Mouse (Mus musculus) adrenal gland, postnatal 36 days (tissue): ENCODE measurements around the gene Dysf. TPM values are rescaled to one million over a fixed set of nuclear protein-coding genes. Genes with fewer than 3 reads are reported as not detected.

Experiments used
- DNase-seq, 2 experiments: peaks; one replicate each; pipeline ENCODE4 v3.0.0; 2021; ENCODE audit warnings: mixed read lengths in 1 of 2
- total RNA-seq, 2 experiments: library from RNA; stranded (reverse); gene quantifications; 2 replicates each; pipeline ENCODE4 v1.2.3; 2021

Gene Dysf
- total RNA-seq, 2 experiments from 2014 or later, result 47.5 to 51.0 TPM

DNA sequence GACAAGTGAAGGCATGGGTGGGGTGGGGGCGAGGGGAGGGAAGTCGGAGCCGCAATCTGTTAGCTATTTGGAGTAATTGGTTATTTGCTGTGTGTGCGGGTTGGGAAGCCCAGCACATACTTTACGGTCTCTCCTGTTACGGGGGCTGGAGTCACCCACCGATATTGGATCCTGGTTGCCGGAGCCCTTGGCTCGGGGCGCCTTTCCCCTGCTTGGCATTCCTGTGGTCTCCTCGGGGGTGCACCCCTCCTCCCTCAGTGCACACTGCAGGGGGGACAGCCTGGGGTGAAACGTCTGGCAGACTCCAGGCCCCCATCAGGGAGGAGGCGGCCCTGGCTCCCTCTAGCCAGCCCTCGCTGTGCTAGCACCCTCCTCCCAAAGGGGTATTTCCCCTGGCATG, 159.2 kb downstream of the Dysf start:
- DNase-seq, result no peak

GRCm38 (mm10) chr6:84168571-84168970, 160.2 kb downstream of the Dysf start:
- DNase-seq, result no peak

GRCm38 (mm10) chr6:84173626-84174025, 165.2 kb downstream of the Dysf start:
- no peak for DNase-seq

DNA sequence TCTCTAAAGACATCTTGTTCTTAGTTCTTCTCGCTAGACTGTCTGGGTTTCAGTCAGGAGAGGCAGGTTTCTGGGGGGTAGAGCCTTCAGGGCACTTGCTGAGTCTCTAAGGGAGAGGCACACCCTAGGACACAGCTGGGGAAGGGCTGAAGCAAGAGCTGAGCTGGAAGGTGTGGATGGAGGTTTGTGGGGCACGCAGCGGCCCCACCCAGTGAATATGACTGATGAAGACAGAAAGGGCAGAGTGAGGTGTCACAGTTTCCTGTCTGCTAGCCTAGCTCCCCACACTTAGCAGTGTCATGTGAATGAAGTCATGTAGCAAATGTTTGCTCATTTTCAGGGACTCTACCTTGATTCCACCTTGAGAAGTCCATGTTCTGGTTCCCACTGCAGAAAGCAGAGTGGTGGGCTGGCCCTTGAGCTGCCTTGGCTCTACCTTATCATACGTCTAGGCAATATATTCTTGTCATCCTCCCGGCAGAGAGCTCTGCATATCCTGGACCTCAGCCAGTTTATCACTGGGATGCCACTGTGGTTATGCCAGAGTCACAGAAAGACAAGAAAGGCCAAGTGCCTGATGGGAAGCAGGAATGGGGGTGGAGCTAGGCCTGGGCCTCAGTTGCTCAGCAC, 170.5 kb downstream of the Dysf start:
- peak; percentile 48 to 52 for DNase-seq

DNA sequence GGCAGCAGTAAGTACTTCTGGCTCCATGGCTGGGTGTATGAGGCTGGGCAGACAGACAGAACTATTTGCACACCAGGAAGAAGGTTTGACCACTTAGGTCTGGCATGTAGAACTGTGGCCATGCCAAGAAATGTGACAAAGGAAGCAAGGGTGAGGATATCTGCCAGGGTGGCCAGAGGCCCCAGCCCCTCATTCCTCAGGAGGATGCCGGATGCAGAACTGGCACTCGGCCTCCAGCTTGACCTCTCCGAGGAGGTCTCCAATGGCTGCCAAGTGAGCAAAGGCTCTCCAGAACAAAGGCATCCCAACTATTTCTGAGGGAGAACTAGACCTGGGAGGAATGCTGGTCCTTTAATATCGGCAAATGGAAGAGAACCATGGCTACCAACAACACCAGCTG, 173.1 kb downstream of the Dysf start:
- DNase-seq, result peak; percentile 45 to 59

GRCm38 (mm10) chr6:84191656-84192250, 183.4 kb downstream of the Dysf start:
- no peak for DNase-seq

- DNase-seq, result no peak
These were observed 188.1 kb downstream of the Dysf start for GRCm38 (mm10) chr6:84196511-84196910.

GRCm38 (mm10) chr6:84197811-84198213, 189.4 kb downstream of the Dysf start:
- no peak for DNase-seq

DNA sequence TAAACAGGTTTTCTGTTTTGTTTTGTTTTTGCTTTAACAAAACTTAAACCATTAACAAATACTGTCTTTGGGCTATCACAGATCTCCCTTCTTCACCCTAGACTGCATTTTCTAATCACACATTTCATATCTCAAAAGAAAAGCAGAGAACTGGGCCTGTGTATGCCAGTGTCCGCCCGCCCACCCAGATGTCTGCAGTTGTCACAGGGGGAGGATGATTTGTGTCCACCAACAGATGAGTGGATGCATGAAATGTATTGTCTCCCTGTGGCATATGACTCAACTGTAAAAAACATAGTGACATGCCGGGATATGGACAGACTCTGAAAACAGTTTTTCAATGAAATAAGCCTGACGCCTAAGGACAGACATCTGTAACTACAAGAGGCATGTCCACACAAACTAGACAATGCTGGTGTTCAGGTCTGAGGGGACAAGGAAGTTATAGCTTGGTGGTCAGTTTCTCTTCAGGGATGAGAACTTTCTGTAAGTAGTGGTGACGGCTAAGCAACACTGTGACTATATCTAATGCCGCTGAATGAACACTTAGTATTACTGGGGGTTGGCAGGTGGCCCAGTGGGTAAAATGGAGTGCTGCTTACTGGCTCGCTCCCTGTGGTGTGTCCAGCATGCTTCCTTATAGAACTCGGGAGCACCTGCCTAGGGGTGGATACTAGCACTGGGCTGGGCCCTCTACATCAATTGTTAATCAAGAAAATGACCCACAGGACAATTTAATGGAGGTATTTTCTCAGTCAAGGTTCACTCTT, 193.5 kb downstream of the Dysf start:
- no peak for DNase-seq

- DNase-seq, result peak; percentile 54
These were observed 197.2 kb downstream of the Dysf start for GRCm38 (mm10) chr6:84205611-84206010.

- DNase-seq, result no peak
These were observed 200.2 kb downstream of the Dysf start for GRCm38 (mm10) chr6:84208589-84208988.

GRCm38 (mm10) chr6:84209736-84210434, 201.5 kb downstream of the Dysf start:
- no peak for DNase-seq

- no peak for DNase-seq
These were observed 203.1 kb downstream of the Dysf start for GRCm38 (mm10) chr6:84211473-84211872.

DNA sequence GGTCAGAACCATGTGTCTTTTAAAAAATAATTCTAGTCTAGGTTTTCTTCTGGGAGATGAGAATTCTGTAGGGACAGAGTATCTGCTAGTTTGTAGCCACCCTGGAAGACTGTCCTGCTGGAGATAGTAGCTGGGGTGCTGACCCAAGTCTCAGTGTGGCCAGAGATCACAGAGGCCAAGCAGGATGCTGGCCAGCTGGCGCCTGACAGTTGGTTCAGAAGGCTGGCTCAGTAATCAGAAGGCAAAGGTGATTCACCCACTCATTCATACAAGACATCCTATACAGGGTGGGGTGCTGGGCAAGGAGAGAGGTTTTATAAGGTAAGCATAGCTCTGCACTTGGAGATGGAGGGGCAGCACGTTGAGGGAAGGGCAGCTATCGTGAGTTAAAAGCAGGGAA, 204.7 kb downstream of the Dysf start:
- DNase-seq, result peak; percentile 45 to 61

DNA sequence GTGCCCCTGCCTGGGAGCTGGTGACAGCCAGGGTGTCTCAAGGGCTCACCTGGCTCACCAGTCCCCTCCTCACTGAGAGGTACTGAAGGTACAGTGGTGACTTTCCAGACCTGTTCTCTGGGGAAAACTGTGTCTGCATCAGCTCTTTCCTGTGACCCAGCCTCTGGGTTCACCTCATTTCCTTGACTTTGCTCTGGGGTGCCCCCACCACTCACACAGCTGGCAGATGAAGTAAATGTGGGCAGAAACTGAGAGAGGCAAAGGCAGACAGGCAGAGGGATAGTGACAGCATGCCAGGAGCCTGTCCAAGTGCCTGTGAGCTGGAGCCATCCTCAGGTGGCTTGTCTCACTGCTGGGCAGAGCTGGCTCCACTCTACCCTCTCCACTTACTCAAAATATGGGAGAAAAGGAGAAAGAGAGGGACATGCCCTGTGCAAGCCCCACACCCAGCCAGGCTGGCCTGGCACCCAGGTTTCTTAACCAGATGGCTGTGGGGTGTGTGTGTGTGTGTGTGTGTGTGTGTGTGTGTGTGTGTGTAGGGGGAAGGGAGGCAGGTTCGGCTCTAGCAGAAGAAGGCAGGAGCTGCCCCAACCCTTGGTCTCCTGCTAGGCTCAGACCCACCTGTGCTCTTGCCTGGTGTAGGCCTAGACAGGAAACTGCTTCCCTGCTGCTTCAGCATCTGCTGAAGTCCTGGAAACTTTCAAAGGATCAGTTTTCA, 209.0 kb downstream of the Dysf start:
- no peak for DNase-seq

DNA sequence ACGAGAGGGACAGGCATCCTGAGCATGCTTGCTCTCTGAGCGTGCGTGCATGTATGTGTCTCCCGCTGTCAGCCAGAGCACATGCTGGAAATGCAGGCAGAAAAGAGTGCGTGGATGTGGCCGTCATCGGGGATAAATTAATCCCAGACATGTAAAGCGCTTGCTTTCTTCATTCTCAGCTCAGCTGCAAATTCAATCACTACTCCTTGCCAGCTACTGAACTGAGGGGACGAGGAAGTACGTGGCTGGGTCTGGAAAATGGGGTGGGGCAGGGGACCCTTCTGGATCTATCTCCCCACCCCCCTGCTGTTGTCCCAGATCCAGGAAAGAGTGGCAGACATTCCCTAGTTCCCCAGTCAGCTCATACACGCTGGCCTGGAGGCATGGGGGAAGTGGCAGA, 210.7 kb downstream of the Dysf start:
- DNase-seq, result no peak

DNA sequence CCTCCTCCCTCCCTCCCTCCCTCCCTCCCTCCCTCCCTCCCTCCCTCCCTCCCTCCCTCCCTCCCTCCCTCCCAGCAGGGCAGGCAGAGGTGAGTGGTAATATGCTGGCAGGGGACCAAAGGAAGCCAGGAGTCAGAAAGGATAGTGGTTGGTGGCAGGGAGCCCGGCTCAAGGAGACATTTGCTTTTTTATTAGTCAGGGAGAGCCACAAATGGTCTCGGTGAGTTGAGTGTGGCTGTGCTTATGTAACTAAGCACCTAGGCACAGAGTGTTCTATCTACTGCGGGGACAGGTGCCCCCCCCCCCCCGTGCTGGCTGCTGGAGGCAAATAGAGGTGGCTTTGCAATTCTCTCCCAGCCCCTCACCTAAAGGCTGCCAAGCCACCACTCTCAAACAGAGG, 216.5 kb downstream of the Dysf start:
- peak; percentile 74 to 82 for DNase-seq

GRCm38 (mm10) chr6:84225587-84225986, 217.2 kb downstream of the Dysf start:
- peak; percentile 39 to 67 for DNase-seq

DNA sequence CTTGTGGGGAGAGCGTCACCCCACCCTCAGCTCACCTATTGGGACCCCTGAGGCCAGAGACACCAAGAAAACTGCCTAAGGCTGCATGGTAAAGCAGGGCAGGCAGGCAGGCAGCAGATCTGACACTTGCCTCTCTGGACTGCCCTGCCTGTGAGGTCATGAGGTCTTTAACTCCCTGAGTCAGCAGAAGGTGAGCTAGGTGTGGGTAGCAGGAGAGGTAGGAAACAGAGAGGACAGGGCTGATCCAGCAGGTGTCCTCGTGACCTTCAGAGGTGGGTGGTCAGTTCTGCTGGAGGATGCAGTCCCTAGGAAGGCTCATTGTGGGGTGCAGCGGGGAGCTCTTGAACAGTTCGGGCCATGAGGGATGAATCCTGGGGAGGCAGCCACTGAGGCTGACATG, 219.8 kb downstream of the Dysf start:
- no peak for DNase-seq

DNA sequence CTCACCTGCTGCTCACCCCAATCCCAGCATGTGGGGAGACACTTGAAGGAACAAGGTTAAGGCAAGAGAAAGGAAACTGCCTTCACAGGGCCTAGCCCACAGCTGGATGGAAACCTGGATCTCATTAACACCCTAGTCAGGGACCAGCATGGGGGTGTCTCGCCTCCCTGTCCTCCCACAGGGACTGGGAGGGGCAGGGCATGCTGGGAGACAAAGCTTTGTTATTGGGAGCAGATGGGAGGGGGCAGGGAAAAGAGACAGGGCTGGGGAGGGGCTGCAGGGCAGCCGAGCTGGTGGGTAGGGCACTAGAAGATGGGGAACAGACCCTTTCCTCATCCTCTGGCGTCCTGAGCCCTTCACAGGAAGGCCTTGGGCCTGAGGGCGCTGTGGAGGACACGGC, 220.4 kb downstream of the Dysf start:
- DNase-seq, result no peak

- no peak for DNase-seq
These were observed 221.3 kb downstream of the Dysf start for GRCm38 (mm10) chr6:84229739-84230138.

DNA sequence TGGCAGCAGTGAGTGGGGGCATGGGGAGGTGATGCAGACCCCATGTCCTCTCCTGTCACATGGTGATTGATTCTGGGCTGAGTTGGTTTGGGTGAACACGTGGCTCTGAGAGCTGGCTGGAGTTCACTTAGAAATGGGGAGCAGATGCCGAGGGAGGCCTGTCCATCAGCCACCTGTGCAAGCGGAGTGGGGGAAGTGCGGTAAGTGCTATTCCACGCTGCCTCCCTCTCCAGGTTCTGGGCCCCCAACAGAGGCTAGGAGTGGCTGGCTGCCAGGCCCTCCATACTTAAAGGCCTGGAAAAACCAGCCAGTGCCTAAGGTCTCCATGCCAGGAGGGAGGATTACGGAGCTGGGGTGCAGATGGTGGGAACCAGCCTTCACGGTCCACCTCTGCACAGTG, 222.7 kb downstream of the Dysf start:
- DNase-seq, result no peak
